Mouse (Mus musculus): ENCODE measurements around the gene Bpnt1.
A peak's percentile ranks its signal among the peaks of the same experiment; 100 is the strongest.

Bpnt1 gene

DNA sequence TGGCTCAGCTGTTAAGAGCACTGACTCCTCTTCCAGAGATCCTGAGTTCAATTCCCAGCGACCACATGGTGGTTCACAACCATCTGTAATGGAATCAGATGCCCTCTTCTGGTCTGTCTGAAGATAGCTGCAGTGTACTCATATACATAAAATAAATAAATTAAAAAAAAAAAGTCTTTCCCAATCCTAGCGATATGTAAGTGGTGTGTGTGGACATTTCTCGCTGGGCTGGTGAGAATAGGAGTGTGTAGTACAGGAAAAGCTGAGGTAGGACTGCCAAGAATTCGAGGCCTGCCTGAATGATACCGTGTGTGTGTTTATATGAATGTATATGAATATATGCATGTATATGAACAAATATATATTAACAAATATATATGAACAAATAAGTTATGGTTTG lies 585 bp upstream of the Bpnt1 start:
- DNase-seq (ENCODE audit: low read depth, low spot score) = no peak

DNA sequence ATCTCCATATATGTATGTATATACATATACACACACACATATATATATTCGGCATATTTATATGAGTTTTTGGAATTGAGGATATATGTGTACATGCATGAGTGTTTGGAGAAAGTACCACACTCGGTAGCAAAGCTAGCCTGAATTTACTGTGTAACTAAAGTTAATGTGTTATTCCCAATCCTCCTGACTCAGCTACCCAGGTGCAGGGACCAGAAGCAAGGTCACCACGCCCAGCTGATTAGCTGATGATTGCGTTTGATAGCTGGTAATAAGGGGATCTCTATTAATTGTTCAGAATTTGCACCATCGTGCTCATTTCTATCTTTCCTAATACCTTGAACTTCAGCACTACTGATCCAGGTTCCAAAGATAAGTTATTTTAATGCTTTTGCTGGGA lies 1.7 kb downstream of the Bpnt1 start:
- no peak for DNase-seq (ENCODE audit: low read depth, low spot score)

DNA sequence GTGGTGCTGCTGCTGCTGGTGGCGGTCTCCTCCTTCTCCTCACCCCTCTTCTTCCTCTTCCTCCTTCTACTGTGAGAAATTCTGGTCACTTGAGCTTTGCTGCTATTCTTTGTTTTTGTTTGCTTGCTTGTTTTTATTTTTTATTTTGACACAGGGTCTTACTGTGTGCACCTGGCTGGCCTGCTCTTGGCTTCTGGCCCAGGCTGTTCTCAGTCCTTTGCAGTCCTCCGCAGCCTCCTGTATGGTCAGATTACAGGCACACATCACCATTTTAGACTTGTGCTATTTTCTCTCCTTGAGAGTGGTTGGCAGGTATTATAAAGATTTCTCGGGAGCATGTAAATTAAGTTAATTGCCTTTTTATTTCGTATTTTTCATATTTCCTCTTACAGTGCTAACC lies 2.2 kb downstream of the Bpnt1 start:
- no peak for DNase-seq (ENCODE audit: low read depth, low spot score)

DNA sequence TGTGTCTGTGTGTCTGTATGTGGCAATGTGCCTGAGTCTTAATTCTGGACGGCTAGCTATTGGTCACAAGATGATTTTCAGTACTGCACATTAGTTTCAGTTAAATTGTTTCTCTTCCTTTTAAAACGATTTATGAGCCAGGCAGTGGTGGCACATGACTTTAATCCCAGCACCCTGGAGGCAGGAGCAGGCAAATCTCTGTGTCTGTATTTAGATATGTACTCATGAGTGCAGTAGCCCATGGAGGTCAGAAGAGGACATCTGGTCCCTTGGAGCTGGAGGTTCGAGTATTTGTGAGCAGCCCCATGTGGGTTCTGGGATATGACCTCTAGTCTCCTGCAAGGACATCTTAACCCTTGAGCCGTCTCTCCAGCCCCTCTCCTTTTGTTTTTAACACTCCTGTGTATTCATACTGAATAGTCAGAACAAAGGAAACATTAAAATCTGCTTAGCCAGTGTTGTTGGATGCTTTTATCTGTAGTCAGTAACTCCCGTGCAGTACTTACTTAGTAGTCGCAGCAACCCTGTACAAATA lies 3.3 kb downstream of the Bpnt1 start:
- no peak for DNase-seq (ENCODE audit: low read depth, low spot score)

DNA sequence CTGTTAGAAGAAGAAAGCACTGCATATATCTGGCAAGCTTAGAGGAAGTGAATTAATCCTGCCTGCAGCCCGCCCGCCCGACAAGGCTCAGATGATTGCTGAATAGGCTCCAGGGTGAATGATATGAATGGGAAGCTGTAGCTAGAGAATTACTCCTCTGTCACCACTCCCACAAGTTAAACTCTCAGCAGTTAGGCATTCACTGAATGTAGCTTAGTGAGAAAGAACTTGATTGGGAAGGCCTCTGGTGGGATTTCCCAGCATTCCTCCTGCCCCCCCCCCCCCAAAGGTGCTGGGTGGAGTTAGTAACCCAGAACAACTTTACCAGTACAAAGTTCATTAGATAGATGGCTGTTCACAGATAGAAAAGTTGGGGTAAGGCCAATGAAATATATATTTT lies 4.6 kb downstream of the Bpnt1 start:
- no peak for DNase-seq (ENCODE audit: low read depth, low spot score)

DNA sequence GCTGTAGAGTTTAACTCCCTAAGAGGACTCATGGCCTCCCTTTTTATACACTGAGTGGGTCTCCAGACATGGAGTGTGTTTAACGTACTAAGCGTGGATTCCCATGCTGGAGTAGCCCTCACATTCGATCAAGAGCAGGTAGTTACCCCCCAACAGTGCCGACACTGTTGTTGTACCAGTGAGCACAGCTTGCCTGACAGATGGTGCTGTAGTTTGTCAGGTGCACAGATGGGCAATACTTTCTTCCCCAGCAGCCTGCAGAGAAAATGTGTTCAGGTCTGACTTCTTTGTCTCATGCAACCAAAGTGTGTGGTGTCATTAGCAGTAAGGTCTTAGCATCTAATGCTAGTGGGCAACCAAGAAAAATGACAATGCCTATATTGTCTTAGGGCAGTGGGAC lies 10.5 kb downstream of the Bpnt1 start:
- DNase-seq (ENCODE audit: low read depth, low spot score) = no peak

DNA sequence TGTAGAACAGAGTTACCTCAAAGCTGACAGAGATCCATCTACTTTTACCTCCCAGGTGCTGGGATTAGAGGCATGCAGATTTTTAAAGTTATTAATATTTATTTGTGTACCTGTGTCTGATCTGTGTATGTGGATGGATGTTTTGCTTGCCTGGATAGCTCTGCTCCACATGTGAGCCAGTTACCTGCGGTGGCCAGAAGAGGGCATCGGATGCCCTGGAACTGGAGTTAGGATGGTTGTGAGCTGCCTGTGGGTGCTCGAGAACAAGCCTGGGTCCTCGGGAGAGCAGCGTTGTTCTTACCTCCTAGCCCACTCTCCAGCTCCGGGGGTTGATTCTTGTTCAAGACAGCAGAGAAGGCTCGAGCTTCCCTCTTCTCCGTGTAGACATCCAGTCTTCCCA lies 11.5 kb downstream of the Bpnt1 start:
- no peak for DNase-seq (ENCODE audit: low read depth, low spot score)

DNA sequence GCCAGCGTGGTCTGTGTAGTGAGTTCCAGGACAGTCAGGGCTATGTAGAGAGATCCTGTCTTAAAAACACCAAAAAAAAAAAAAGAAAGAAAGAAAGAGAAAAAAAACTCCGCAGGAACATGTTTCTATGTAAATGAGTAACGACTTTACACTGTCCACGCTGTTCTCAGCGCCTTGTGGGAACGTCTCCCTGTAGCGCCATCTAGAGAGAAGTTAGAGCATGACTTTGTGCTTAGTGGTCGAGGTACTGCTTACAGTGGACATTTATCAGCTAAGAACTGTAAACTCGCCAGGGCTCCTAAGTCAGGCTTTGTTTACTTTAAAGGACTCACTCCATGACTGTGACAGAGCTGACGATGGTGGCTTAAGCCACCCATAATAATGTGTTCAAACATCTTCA lies 14.2 kb downstream of the Bpnt1 start:
- DNase-seq (ENCODE audit: low read depth, low spot score) = no peak

DNA sequence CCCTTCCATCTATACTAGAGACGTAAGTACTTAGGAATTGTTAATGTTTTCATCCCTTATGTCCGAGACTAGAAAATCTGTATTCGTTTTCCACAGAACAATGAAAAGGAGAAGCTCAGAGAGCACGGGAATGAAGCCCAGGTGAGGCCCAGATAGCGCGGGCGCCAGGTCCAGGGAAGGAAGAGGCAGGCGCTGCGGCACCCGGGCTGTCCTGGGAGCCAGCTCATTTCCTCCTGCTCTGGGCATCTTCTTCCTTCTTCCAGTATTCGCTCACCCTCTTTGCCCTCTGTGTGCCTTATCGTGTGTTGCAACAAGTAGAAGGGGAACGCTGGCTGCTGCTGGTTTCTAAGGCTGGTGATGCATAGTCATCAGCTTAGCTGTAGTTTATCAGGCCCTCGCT lies 17.8 kb downstream of the Bpnt1 start:
- no peak for DNase-seq (ENCODE audit: low read depth, low spot score)

DNA sequence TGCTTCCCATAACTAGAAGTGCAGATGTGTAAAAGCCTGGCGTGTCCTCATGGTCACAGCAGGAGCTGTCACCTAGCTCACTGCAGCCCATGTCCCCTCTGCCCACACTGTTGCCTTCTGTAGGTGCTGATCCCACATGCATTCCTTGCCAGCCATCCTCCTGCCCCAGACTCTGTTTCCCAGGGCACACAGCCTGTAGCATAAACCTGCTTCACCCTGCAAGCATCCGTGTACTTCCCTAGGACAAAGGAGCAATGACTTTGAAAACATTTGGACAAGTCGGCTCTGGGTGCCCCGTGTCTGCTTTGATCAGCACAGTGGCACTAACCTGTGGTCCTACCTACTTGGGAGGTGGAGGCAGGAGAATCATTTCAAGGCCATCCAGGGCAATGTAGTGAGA lies 18.7 kb downstream of the Bpnt1 start:
- no peak for DNase-seq (ENCODE audit: low read depth, low spot score)

DNA sequence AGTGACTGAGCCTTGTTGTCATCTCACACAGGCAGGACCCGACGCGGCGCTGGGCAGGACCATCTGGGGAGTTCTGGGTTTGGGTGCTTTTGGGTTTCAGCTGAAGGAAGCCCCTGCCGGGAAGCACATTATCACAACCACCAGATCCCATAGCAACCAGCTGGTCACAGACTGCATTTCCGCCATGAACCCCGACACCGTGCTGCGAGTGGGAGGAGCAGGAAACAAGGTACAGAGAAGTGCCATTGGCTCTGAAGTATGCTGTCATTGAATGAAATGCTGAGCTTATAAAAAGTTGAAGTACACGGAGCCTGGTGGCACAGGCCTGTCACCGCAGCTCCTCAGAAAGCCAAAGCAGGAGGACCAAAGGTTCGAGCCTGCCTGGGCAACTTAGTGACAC lies 20.2 kb downstream of the Bpnt1 start:
- no peak for DNase-seq (ENCODE audit: low read depth, low spot score)

DNA sequence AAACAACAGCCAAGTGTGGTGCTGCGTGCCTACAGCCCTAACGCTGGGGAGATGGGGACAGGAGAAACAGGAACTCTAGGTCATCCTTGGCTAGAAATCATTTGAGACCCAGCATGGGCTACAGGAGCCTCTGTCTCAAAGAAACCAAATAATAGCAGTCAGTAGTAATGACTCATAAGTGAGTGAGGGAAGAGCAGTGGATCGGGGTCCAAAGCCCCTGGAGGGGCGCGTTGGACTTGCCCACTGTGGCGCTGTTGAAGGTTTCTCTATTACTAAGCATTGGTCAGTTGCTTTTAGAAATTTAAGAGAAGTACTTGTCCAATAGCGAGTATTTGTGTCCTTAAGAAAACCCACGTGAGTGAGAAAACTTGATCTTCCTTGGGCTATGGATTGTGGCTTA lies 21.4 kb downstream of the Bpnt1 start:
- no peak for DNase-seq (ENCODE audit: low read depth, low spot score)

DNA sequence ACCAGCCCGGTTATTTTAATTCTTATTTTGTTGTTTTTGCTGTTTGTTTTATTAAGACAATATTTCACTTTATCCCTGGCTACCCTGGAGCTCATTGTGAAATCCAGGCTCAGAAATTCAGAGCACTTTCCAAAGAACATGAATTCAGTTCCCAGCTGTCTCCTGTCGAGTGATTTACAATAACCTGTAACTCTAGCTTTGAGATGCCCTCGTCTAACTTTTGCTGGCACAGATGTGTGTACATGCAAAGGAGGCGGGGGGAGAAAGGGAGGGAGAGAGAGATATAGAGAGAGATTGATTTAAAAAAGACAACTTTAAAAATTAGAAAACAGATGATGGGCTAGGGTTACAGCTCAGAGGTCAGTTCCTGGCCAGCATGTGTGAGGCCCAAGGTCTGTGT lies 22.8 kb downstream of the Bpnt1 start:
- DNase-seq (ENCODE audit: low read depth, low spot score) = no peak

DNA sequence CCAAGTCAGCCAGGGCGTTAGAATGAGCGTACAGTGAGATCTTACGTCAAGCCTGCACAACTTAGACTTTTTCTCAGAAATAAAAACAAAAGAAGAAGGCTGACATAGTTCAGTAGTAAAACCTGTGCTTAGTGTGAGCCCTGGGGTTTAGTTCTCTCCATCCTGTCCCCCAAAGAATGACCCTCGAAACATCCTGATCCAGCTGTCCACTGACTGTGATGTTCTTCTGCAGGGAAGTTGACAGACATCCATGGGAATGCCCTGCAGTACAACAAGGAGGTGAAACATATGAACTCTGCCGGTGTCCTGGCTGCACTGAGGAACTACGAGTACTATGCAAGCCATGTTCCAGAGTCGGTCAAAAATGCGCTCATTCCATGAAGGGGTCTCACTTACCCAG lies 24.3 kb downstream of the Bpnt1 start:
- no peak for DNase-seq (ENCODE audit: low read depth, low spot score)

DNA sequence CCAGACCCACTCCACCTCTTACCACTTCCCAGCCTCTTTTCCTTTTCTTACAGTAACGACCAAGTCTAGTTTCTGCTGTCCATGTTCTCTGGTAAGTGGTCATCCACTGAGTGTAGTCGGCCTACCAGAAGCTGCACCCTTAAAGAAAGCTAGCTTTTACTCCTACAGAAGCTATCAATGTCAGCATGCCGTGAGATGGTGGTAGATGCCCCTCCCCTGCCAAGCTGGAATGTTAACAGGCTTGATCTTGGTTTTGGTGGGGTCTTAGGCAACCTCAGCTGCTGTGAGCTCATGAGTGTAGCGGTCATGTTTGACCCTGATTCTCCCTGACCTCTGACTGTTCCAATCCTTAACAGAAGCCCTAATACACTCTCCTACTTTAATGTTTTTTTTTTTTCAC lies 26.3 kb downstream of the Bpnt1 start:
- DNase-seq (ENCODE audit: low read depth, low spot score) = no peak

DNA sequence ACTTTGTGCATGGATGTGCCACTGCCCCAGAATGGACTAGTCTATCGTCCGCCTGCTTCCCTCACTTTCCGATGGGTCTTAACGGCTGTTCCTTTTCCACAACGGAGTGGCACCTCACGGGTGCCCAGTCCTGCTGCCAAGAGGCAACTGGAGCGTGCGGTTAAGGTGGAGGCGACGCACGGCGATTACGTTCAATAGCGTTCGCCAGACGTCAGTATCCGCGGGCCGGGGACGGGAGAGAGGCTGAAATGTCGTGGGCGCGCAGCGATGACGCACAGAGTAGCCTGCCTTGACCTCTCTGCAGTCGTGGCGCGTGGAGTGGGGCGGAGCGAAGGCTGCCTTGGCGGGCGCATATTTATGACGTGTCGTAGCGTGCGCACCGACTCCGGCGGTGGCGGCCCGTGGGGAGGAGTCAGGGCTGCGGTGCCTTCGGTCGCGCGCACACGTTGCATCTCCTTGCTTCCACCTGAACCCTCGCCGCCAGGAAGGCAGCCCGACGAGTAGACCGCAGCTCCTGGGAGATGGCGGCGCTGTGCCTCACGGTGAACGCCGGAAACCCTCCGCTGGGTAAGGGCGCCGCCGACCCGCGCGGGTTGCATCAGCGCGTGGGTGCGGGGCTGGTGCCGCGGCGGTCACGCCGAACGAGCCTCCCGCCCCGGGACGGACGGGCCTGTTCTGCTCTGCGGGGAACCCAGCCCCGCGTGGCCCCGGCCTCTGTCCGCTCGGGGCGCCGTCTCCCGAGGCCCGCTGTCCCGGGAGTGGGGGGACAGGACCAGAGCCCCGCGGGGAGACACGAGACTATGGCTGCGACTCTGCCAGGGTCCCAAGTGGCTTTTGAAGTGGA lies 30.9 kb downstream of the Bpnt1 start, which contains the start of gene Eprs:
Gene Eprs (plus strand): TSS at position 368 of the 844 bp plus-strand sequence.
- peak; percentile 98 for DNase-seq (ENCODE audit: low read depth, low spot score)

DNA sequence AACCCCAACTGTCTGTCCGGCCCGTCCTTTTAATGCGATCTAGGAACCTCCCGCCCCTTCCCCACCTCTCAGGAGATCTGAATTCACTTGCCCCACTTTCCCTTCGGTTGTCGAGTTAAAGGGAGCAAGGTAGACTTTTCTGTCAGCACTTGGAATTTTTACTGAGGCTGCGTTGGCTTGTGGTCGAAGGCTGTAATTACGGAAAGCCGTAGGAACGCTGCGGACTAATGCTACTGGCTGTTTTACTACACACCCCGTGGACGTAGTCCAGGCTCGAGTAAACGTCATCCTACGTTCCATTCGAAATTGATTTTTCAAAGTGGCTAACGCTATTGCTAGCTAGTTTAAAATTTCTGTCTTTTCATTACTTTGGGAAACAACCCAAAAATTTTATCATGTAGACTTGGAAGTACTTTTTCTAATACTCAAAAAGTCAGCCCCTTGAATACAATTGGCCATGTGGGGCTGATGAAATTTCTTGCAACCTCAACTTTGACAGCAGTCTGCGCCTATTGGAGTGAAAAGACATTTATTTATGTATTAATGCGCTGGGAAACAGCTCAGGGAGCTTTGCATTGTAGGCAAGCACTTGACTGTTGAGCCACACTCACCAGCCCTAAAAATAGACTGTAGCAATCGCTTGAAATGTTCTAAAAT lies 31.7 kb downstream of the Bpnt1 start:
- no peak for DNase-seq (ENCODE audit: low read depth, low spot score)

DNA sequence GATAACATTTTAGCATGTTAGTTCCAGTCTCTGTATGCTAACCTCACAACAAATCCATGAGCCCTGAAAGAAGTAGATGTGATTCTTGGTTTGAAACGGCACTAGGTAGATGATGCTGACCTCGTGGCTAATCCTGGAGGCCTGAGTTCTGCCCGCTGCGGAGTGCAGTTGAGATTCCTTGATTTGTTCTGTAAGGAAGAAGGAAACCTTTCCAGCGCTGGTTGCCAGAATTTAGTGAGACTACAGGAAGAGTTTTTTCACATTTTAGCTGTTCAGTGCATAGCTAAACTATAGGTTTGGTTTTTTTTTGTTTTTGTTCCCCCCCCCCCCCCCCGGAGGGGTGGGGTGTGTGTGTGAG lies 32.2 kb downstream of the Bpnt1 start:
- DNase-seq (ENCODE audit: low read depth, low spot score) = no peak

DNA sequence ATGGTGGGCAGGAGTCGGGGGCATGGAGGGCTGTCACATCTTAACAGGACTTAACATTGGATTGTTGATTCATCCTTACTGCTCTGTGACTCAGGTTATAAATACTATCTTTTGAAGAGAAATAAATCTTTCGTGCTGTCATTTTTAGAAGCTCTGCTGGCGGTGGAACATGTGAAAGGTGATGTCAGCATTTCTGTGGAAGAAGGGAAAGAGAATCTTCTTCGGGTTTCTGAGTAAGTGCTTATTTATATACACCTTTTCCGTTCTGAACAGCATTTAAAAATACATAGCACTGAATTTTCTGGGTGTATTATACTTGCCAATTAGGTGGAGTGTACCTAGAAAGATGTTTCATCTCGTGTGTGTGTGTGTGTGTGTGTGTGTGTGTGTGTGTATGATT lies 35.4 kb downstream of the Bpnt1 start:
- DNase-seq (ENCODE audit: low read depth, low spot score) = no peak

DNA sequence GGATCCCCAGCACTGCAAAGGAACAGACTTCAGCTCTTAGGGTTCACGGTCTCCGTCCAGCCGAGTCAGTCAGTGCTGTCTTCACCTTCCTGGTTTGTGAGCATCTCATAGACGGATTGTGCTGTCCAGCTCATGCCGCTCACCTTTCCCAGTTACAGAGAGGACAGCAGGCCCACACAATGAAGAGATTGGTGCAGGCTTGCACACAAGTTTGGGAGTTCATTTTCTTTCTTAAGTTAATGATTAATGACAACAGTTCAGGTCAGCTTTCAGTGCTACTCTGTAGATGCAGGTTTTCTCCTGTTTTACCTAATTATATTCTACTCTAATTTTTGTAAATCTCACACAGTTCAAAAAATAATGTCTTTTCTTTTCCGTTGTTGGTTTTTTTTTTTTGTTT lies 38.0 kb downstream of the Bpnt1 start:
- DNase-seq (ENCODE audit: low read depth, low spot score) = no peak

DNA sequence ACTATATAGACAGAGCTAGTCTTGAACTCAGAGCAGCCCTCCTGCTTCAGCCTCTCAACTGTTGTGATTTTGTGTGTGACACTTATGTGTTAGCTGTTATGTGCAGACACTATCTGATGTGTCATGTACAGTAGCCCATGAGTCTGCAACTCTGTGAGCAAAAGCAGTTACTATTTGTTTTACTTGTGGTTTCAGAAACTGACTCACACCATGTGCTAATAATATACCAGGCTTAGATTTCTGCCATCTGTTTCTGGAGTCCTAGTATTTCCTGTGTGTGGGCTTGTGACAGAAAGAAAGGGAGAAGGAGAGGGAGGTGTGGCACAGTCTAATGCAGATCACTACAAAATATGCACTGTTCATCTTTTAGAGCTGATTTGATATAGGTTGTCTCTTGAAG lies 44.4 kb downstream of the Bpnt1 start:
- no peak for DNase-seq (ENCODE audit: low read depth, low spot score)

DNA sequence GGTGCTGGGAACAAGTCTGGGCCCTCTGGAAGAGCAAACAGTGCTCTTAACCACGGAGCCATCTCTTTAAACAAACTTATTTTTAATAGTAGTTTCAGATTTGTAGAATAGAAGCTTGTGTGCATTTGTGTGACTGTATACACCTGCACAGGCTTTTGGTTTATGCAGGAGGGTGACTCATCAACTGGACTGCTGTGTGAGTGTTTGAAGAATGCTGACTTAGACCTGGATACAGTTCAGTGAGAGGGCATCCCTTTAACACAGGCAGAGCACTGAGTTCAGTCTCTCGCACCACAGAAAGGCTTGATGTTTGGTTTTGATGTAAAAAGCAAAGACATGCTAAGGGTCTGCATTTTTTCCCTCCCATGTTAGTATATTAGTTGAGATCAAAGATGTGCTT lies 45.5 kb downstream of the Bpnt1 start:
- DNase-seq (ENCODE audit: low read depth, low spot score) = no peak

DNA sequence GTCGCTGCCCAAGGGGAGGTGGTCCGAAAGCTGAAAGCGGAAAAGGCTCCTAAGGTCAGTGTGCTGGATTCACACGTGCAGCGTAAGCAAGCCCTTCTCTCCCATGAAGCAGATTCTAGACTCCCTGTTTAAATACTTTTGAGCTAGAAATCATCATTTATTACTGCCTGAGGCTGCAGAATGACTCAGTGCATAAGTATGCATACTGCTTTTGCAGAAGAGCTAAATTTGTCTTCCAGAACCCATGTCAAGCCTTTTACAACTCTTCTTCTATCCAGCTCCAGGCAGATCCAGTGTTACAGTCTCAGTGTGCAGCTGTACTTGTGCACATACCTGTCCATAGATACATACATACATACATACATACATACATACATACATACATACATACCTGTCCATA lies 69.7 kb downstream of the Bpnt1 start:
- no peak for DNase-seq (ENCODE audit: low read depth, low spot score)

All from retina, adult 2 months (tissue).